Mouse (Mus musculus) bone marrow, adult 2 months (tissue): ENCODE results near the gene Snx9.

Experiments used
- CTCF ChIP-seq: fragments of 200-500 bp; IDR thresholded peaks from 2 replicates; pipeline ENCODE4 v1.5.1; 2011; ENCODE audit warnings: low read length, control low read depth; ENCODE audit not compliant: control insufficient read depth, insufficient read depth
- POLR2A ChIP-seq: fragments of 200-500 bp; IDR thresholded peaks from 2 replicates; pipeline ENCODE4 v1.6.1; 2011; ENCODE audit warnings: low read depth, mild to moderate bottlenecking, control low read depth, low read length, borderline replicate concordance; ENCODE audit not compliant: control insufficient read depth

DNA sequence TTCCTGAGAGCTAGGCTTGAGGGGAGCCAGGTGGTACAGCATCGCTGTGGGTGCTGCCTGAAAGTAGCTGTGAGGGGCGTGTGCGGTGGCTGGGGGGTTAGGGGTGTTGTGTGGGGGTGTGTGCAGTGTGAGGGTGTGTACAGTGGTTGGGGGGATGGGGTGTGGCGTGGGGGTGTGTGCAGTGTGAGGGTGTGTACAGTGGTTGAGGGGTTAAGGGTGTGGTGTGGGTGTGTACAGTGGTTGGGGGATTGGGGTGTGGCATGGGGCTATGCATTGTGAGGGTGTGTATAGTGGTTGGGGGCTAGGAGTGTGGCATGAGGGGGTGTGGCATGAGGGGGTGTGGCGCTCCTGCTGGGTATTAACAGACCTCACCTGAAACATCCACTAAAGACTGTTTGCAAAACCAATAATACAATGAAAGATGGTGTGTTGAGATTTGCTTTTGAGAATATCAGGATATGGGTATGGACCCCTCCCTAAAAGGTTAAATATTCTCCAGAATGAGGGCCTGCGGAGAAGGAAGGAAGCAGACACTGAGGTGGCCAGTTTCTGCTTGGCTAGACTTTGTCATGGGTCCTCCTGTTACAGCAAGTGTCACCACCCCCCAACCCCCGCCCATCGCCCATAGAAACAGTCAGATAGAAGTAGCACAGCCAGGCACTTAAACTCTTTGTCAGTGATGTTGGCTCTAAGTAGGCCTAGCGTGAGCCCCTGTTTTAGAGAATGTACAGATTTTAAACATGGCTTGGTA, 51.0 kb downstream of the Snx9 start:
- TF ChIP-seq CTCF (no peak), POLR2A (no peak)
